In genomic region chr13:95892611-95893145, GRCm38 (mm10) we compare ENCODE assay signal across 8 mouse cellular contexts. TPM values are rescaled to one million over a fixed set of nuclear protein-coding genes. Genes with fewer than 3 reads are reported as not detected.
DNase-seq lines count a peak whose midpoint lies in the region; ATAC-seq lines count a peak whose summit lies in the region.

No protein-coding gene starts in this region.

- no peaks in the 10 kb centered on the region for H3K36me3 ChIP-seq in forebrain, embryonic 16.5 days (ENCODE audit: control insufficient read depth, insufficient read depth)
- no peaks in the 10 kb centered on the region for H3K36me3 ChIP-seq in midbrain, embryonic 11.5 days (ENCODE audit: control insufficient read depth, insufficient read depth, low read length)

- no peak for ATAC-seq in forebrain, embryonic 16.5 days
- ATAC-seq in midbrain, embryonic 11.5 days (ENCODE audit: low FRiP score) = peak; percentile 10

- no peaks in the 10 kb centered on the region for H3K27me3 ChIP-seq in forebrain, embryonic 16.5 days (replicated peaks; ENCODE audit: control insufficient read depth, insufficient read depth, low read length)
- no peaks in the 10 kb centered on the region for H3K27me3 ChIP-seq in midbrain, embryonic 11.5 days (ENCODE audit: control insufficient read depth, insufficient read depth, low read length)

- WGBS in forebrain, embryonic 16.5 days = 8% methylated on average over 12 of the region's 12 CpGs
- WGBS in midbrain, embryonic 11.5 days = 14% methylated on average over 12 of the region's 12 CpGs

- peaks cover 22% of the 10 kb centered on the region for H3K4me1 ChIP-seq in forebrain, embryonic 16.5 days (replicated peaks; ENCODE audit: control insufficient read depth, insufficient read depth, low read length)
- H3K4me1 ChIP-seq in midbrain, embryonic 11.5 days (ENCODE audit: control insufficient read depth, insufficient read depth, low read length) = peaks cover 12% of the 10 kb centered on the region

- no peak overlapping the region for H3K27ac ChIP-seq in forebrain, embryonic 16.5 days (ENCODE audit: low read length)
- H3K27ac ChIP-seq in midbrain, embryonic 11.5 days (ENCODE audit: low read depth, low read length) = peak overlapping the region; percentile 71; the same call in 1 of the 2 replicates

- no peaks in the 10 kb centered on the region for H3K9me3 ChIP-seq in forebrain, embryonic 16.5 days (ENCODE audit: control insufficient read depth, low read length)
- no peaks in the 10 kb centered on the region for H3K9me3 ChIP-seq in midbrain, embryonic 11.5 days (ENCODE audit: control insufficient read depth, low read length)

- H3K4me3 ChIP-seq in forebrain, embryonic 16.5 days (replicated peaks; ENCODE audit: low read length) = peak overlapping the region; percentile 79
- peak overlapping the region; percentile 87 for H3K4me3 ChIP-seq in midbrain, embryonic 11.5 days (ENCODE audit: low read depth, low read length)

- peak overlapping the region; percentile 64 for H3K4me2 ChIP-seq in forebrain, embryonic 16.5 days (ENCODE audit: low read length)
- peak overlapping the region; percentile 99 for H3K4me2 ChIP-seq in midbrain, embryonic 11.5 days

- peak overlapping the region; percentile 76 for H3K9ac ChIP-seq in forebrain, embryonic 16.5 days (replicated peaks; ENCODE audit: low read depth, low read length)
- H3K9ac ChIP-seq in midbrain, embryonic 11.5 days (ENCODE audit: low read length) = peak overlapping the region; percentile 94

- peak; percentile 26 to 33 for DNase-seq in lung, adult 18-20 months
- no peak for DNase-seq in lung, postnatal 25 days (ENCODE audit: low spot score)
- peak; percentile 34 to 54 for DNase-seq in kidney, postnatal 4 days
- peak; percentile 93 for DNase-seq in midbrain, embryonic 11.5 days (ENCODE audit: low spot score, missing footprints)
- no peak for DNase-seq in right cerebral cortex, adult 18-20 months
- no peak for DNase-seq in urinary bladder, postnatal 14 days (ENCODE audit: low spot score)
- no peak for DNase-seq in adrenal gland, postnatal 10 days

RNA-seq across cellular contexts. Expression of gene Iqgap2, which starts 1.0 kb away (rescaled TPM):
- polyA plus RNA-seq in forebrain, embryonic 16.5 days (2015; fragmentation: Nextera tagmentation; extraction: Ambion mirVana) = 4.0 and 5.0 TPM in 2 replicates
- 18.5 and 19.9 TPM in 2 replicates for polyA plus RNA-seq in midbrain, embryonic 11.5 days (2014; fragmentation: Nextera tagmentation; extraction: Ambion mirVana)
- total RNA-seq in adrenal gland, postnatal 10 days (2021) = 10 to 100 TPM; 63.8 to 81.7 TPM

Comparison
In these comparisons a context has a peak if more than half of its experiments do, and no peak if none do; other contexts are left out.
1. DNase-seq: peak in lung, adult 18-20 months (2 of 2), kidney, postnatal 4 days (2 of 2) and midbrain, embryonic 11.5 days (single experiment); none in lung, postnatal 25 days (single experiment), right cerebral cortex, adult 18-20 months (single experiment), urinary bladder, postnatal 14 days (single experiment) and adrenal gland, postnatal 10 days (single experiment).